Mouse (Mus musculus) midbrain, embryonic 12.5 days (tissue): ENCODE results near the gene Cox16. TPM values are rescaled to one million over a fixed set of nuclear protein-coding genes. Genes with fewer than 3 reads are reported as not detected.
"Not testable (repeated sequence)": the region's sequence is repeated elsewhere in the genome, so short reads cannot be mapped to it uniquely, and the experiment has no call there.

Experiments
- ATAC-seq: fragments of 200-750 bp; cut with Nextera tagmentation; 2 replicates; pipeline ENCODE4 v1.8.0; 2017; ENCODE audit warnings: low read depth, moderate TSS enrichment, moderate library complexity; ENCODE audit not compliant: low FRiP score
- H3K27ac ChIP-seq: fragments of 300-500 bp; sonication (generic); replicated peaks from 2 replicates; pipeline ENCODE4 v1.5.1; 2016; ENCODE audit warnings: mild to moderate bottlenecking
- H3K27me3 ChIP-seq: fragments of 300-500 bp; sonication (generic); 2 replicates; pipeline ENCODE4 v1.6.1; 2016; ENCODE audit warnings: mild to moderate bottlenecking
- H3K36me3 ChIP-seq: fragments of 300-500 bp; sonication (generic); 2 replicates; pipeline ENCODE4 v1.6.1; 2016
- H3K4me1 ChIP-seq: fragments of 300-500 bp; sonication (generic); 2 replicates; pipeline ENCODE4 v1.6.1; 2016
- H3K4me2 ChIP-seq: fragments of 300-500 bp; sonication (generic); replicated peaks from 2 replicates; pipeline ENCODE4 v1.6.1; 2016; ENCODE audit warnings: mild to moderate bottlenecking, moderate library complexity
- H3K4me3 ChIP-seq: fragments of 300-500 bp; sonication (generic); 2 replicates; pipeline ENCODE4 v1.5.1; 2016; ENCODE audit warnings: mild to moderate bottlenecking
- H3K9ac ChIP-seq: fragments of 300-500 bp; sonication (generic); replicated peaks from 2 replicates; pipeline ENCODE4 v1.6.1; 2016; ENCODE audit warnings: mild to moderate bottlenecking, moderate library complexity
- H3K9me3 ChIP-seq: fragments of 300-500 bp; sonication (generic); 2 replicates; pipeline ENCODE4 v1.6.1; 2016; ENCODE audit warnings: mild to moderate bottlenecking
- WGBS: fragments of 180-500 bp; shearing (Covaris S2); methylation state at CpG from one replicate; pipeline ENCODE4 v1.1.7; 2016; 5-methylcytosine and 5-hydroxymethylcytosine counted together
- polyA plus RNA-seq: library from polyadenylated mRNA; unstranded; fragments of >200 nt; fragmentation: Nextera tagmentation; extraction: Ambion mirVana; gene quantifications from 2 replicates; pipeline ENCODE4 v1.2.1, GENCODE M21; 2016

Cox16 gene
- polyA plus RNA-seq, 1 experiment from 2014 or later, result 133 TPM

DNA sequence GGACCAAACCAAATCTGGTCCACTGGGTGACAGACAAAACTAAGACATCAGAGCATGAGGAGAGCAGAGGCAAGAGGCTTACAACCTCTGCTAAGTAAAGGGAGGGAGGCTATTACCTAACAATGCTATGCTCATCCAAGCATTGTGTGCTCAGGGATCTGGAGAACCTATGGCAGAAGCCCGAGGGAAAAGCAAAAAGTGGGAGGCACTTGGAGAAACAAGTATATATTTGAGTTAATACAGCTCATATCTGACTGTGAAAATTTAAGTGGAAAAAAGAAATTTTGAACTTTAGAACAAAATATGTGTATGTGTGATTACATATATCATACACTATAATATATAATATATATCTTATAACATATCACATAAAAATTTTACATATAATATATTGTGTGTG, 63.1 kb downstream of the Cox16 start, which contains the start of gene Adam4:
Adam4 (minus strand) TSS at position 101 of the 400 bp plus-strand sequence.
- no peak within 1 kb of the TSS for H3K4me3 ChIP-seq
- no peaks in the 10 kb centered on the region for H3K4me1 ChIP-seq
- H3K27ac ChIP-seq, result no peak within 1 kb of the TSS
- H3K9me3 ChIP-seq, result peaks cover 20% of the 10 kb centered on the region; the same call in 1 of the 2 replicates
- WGBS, result 96% methylated on average over 1 of the region's 1 CpGs
- no peaks in the 10 kb centered on the region; the same call in 1 of the 2 replicates for H3K36me3 ChIP-seq
- no peaks in the 10 kb centered on the region for H3K27me3 ChIP-seq
- no peak within 1 kb of the TSS for H3K4me2 ChIP-seq
- no peak within 1 kb of the TSS for H3K9ac ChIP-seq
- ATAC-seq, result no peak

DNA sequence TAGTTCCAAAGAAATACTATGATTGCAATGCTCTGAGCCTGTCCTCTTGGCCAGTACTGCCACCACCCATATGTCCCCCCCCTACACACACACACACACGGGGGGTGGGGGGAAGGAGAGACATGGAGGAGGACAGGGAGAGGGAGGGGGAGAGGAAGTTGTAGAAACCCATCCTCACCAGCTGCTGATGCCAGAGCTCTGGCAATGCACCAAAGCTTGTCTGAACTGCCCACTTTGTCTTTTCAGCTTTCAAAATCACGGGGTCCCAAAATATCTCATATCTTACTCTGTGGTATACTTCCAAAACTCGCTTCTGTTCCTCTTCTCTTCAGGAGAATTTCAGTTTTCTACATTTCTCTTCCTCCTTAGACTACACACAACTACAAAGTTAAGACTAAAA, 71.7 kb downstream of the Cox16 start:
- Histone ChIP-seq H3K4me2 (no peak overlapping the region), H3K27ac (no peak overlapping the region), H3K36me3 (no peaks in the 10 kb centered on the region), H3K4me3 (no peak overlapping the region), H3K4me1 (no peaks in the 10 kb centered on the region), H3K9me3 (no peaks in the 10 kb centered on the region), H3K9ac (no peak overlapping the region), H3K27me3 (no peaks in the 10 kb centered on the region)
- WGBS, result 80% methylated on average over 3 of the region's 3 CpGs
- no peak for ATAC-seq

DNA sequence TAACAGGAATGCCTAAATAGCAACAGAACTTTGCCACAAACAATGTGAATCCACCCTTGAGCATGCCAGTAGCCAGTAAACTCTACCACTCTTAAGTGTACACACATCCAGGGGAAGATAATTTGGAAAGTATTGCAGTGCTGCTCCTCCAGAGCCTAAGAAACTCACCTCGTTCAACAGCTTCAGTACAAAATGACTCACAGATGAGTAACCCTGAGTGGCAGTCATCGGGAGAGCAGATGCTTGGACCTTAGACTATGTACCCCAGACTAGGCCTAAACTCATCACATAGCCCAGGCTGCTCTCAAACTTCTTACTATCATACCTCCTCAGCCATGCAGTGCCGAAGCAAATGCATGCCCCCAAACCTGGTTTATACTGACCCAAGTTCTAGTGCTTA, 76.0 kb downstream of the Cox16 start:
- no peaks in the 10 kb centered on the region for H3K9me3 ChIP-seq
- H3K27me3 ChIP-seq, result no peaks in the 10 kb centered on the region
- H3K4me1 ChIP-seq, result no peaks in the 10 kb centered on the region
- H3K36me3 ChIP-seq, result no peaks in the 10 kb centered on the region
- no peak for ATAC-seq
- H3K4me3 ChIP-seq, result no peak overlapping the region
- H3K9ac ChIP-seq, result no peak overlapping the region
- no peak overlapping the region for H3K4me2 ChIP-seq
- 91% methylated on average over 3 of the region's 3 CpGs for WGBS
- H3K27ac ChIP-seq, result no peak overlapping the region

DNA sequence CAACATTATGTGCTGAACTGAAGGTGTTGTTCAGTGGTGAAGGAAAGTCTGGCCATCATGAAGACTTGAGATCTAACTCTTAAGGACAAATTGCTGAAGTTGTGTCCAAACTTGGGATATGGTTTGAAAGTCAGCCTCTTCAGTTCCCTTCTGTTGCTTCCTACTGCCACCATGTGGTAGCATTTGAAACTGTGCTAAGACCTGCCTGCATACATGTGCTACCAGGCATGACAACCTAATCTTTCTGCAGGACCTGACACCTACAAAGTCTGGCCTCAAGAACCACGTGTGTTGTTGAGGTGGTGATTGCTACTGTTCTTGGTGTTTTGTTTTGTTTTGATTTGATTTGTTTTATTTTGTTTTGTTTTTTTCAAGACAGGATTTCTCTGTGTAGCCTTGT, 82.7 kb downstream of the Cox16 start:
- Histone ChIP-seq H3K9me3 (no peaks in the 10 kb centered on the region), H3K36me3 (no peaks in the 10 kb centered on the region), H3K4me3 (no peak overlapping the region), H3K9ac (no peak overlapping the region), H3K27me3 (no peaks in the 10 kb centered on the region), H3K4me2 (no peak overlapping the region), H3K4me1 (no peaks in the 10 kb centered on the region), H3K27ac (no peak overlapping the region)
- WGBS, result 9% methylated on average over 1 of the region's 1 CpGs
- no peak; the same call in 1 of the 2 replicates for ATAC-seq

DNA sequence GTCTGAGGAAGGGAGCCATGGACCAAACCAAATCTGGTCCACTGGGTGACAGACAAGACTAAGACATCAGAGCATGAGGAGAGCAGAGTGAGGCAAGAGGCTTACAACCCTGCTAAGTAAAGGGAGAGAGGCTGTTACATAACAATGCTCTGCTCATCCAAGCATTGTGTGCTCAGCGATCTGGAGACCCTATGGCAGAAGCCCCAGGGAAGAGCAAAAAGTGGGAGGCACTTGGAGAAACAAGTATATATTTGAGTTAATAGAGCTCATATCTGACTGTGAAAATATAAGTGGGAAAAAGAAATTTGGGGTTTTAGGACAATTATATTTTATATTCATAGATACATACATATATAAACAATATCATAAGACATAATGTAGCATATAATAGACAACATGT, 105.6 kb downstream of the Cox16 start, which contains the start of gene Gm4787:
Gm4787 (minus strand) TSS at position 101 of the 400 bp plus-strand sequence.
- H3K4me3 ChIP-seq, result not testable (repeated sequence)

DNA sequence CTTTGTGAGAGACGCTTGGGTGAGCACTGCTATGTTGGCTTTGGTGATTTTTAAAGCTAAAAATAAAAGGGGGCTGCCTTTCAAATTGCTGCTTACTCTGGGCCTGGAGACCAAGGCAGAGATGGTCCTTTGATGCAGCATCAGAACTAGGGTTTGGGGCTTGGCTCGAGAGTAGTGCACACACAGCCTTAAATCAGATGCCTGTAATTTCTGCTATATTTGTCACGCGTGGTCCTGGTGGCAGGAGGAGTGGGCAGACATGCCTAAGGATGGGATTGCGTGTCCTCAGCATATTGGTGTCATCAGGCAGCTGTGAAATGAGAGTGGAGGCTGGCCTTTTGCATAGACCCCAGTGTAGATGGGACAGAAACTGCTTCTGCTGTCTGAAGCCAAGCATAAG, 151.1 kb downstream of the Cox16 start:
- no peak overlapping the region for H3K27ac ChIP-seq
- no peak overlapping the region for H3K9ac ChIP-seq
- peaks cover 27% of the 10 kb centered on the region for H3K27me3 ChIP-seq
- no peak for ATAC-seq
- peaks cover 20% of the 10 kb centered on the region for H3K4me1 ChIP-seq
- WGBS, result 68% methylated on average over 5 of the region's 5 CpGs
- no peaks in the 10 kb centered on the region for H3K36me3 ChIP-seq
- no peaks in the 10 kb centered on the region for H3K9me3 ChIP-seq
- peak overlapping the region; percentile 98 for H3K4me2 ChIP-seq
- 0 out of 2 replicates have a peak overlapping the region, but pooled peaks have one; percentile 65 for H3K4me3 ChIP-seq

More for the DNA sequence above, 105.6 kb downstream of the Cox16 start, which contains the start of gene Gm4787:
- not testable (repeated sequence) for H3K27me3 ChIP-seq, ATAC-seq, H3K4me2 ChIP-seq, H3K27ac ChIP-seq, H3K9me3 ChIP-seq, H3K9ac ChIP-seq, H3K36me3 ChIP-seq, H3K4me1 ChIP-seq
- 68% methylated on average over 1 of the region's 1 CpGs for WGBS

DNA sequence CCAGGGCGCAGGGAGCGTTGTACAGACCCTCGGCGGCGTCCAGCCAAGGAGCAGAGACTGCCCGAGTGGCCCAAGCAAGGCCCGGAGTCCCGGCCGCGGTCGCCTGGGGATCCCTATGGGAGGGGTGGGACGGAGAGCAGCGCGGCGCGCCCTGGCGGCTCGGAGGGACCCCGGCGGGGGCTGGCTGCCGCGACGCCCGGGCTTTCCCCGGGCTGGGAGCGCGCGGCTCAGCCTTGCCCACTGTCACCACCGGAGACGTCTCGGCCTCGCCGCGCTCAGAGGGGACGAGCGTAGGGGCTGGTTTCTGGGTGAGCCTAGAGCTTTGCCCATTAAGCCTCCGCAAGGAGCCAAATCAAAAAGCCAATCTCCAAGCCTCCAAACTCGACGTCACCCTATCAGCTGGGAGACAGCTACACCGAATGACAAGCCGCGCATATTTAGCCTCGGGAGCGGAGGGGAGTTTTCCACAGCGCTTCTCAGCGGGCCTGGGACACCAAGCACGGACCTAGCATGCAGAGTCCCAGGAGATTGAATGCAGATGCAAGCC, 152.0 kb downstream of the Cox16 start, which contains the start of gene Slc8a3:
Slc8a3 (minus strand) TSS at position 306 of the 547 bp plus-strand sequence.
- H3K4me1 ChIP-seq, result peaks cover 20% of the 10 kb centered on the region
- no peaks in the 10 kb centered on the region for H3K9me3 ChIP-seq
- H3K4me3 ChIP-seq, result peak within 1 kb of the TSS; percentile 65
- no peaks in the 10 kb centered on the region for H3K36me3 ChIP-seq
- H3K9ac ChIP-seq, result peak within 1 kb of the TSS; percentile 77
- peak within 1 kb of the TSS; percentile 69 for H3K27ac ChIP-seq
- ATAC-seq, result peak; percentile 69
- H3K27me3 ChIP-seq, result peaks cover 27% of the 10 kb centered on the region
- peak within 1 kb of the TSS; percentile 98 for H3K4me2 ChIP-seq
- under 1% methylated on average over 45 of the region's 47 CpGs for WGBS

DNA sequence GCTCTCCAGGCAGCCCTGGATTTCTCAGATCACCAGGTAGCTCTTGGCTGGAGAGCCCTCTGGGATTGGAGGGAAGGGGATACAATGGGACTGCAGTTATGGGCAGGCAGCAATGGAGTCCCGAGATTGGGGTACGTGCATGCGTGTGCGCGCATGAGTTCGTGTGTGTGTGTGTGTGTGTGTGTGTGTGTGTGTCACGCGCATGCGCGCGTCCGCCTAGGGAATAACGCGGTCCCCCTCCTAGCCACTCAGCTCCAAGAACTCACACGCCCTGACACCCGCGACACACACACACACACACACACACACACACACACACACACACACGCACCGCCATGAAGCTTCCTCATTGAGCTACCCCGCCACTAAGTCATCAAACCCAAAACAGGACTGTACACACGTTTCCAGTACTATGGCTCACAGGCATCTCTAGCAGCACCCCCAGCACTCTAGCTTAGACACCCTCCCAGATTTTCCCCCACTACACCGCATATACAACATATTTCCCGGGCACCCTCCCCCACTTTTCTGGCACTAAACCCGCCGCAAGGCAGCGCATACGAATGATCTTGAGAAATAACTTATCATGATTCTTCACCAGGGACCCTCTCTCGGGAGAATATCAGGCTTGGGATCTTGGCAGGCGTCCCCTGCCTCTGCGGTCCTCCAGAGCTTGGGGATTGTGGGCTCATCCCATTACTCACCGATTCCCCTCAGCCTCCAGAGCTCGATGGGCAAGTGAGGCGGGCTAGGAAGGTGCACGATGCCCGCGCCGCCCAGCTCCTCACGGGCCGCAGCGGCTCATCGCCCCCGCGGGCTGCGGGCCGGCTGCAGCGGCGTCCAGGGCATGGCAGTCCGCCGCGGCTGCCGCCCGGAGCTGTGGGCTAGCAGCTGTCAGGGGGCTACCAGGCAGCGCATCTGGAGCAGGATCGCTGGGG, 152.7 kb downstream of the Cox16 start:
- peak overlapping the region; percentile 98 for H3K4me2 ChIP-seq
- ATAC-seq, result peak; percentile 79
- WGBS, result under 1% methylated on average over 37 of the region's 54 CpGs

DNA sequence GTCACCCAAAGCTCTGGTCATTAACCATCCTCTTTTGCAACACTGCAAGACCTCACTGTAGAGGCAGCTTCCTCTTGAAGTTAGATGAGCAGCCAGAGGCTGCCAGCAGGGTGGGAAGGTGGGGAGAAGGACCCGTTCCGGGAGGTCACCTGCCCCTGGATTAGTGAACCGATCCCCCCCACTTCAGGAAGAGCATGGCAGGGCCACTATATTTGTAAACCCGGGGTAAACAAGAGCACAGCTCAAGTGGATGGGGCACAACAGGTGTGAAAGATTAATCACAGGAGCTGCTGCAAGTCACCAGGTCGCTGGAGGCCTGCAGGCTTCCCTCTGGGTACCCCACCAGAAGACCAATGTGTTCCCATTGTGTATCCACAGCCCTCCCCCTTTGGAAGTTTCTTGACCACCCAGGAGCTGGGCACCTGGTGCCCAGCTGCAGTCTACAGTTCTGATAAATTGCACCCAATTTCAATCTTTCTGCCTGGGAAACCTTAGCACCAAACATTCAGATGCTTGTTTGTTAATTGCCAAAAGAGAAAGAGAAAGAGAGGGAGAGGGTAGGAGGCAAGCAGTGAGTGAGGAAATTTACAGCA, 153.8 kb downstream of the Cox16 start:
- no peak overlapping the region for H3K9ac ChIP-seq
- no peaks in the 10 kb centered on the region for H3K36me3 ChIP-seq
- H3K27me3 ChIP-seq, result peaks cover 27% of the 10 kb centered on the region
- ATAC-seq, result no peak
- H3K4me1 ChIP-seq, result peaks cover 20% of the 10 kb centered on the region
- peak overlapping the region; percentile 10; the same call in 1 of the 2 replicates for H3K27ac ChIP-seq
- H3K9me3 ChIP-seq, result no peaks in the 10 kb centered on the region
- peak overlapping the region; percentile 98 for H3K4me2 ChIP-seq
- H3K4me3 ChIP-seq, result no peak overlapping the region; the same call in 1 of the 2 replicates
- WGBS, result 19% methylated on average over 5 of the region's 5 CpGs

More for the DNA sequence above, 152.7 kb downstream of the Cox16 start:
- H3K36me3 ChIP-seq, result no peaks in the 10 kb centered on the region
- H3K27ac ChIP-seq, result peak overlapping the region; percentile 69
- peak overlapping the region; percentile 65 for H3K4me3 ChIP-seq
- H3K9me3 ChIP-seq, result no peaks in the 10 kb centered on the region
- H3K9ac ChIP-seq, result peak overlapping the region; percentile 77
- peaks cover 27% of the 10 kb centered on the region for H3K27me3 ChIP-seq
- H3K4me1 ChIP-seq, result peaks cover 20% of the 10 kb centered on the region

DNA sequence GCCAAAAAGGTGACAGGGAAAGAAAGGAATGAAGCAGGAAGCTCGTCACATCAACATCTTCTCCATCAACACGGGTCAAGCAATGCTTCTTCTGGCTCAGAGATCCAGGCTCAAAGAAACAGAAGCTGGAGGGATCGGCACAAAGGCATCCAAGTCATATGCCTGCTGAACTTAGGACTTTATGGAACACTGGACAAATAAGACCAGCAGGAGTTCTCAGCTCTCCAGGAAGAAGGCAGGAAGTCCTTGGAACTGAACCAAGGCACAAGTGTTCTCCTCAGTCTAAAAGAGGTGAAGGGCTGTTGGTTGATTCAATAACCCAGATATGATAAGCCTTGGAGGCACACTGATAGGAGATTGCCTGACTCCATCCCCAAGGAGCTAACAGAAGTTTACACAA, 159.9 kb downstream of the Cox16 start:
- no peak overlapping the region for H3K9ac ChIP-seq
- H3K9me3 ChIP-seq, result no peaks in the 10 kb centered on the region
- 91% methylated on average over 3 of the region's 3 CpGs for WGBS
- peaks cover 7% of the 10 kb centered on the region for H3K4me1 ChIP-seq
- H3K4me2 ChIP-seq, result no peak overlapping the region
- no peak for ATAC-seq
- H3K36me3 ChIP-seq, result no peaks in the 10 kb centered on the region
- no peak overlapping the region for H3K4me3 ChIP-seq
- no peaks in the 10 kb centered on the region for H3K27me3 ChIP-seq
- H3K27ac ChIP-seq, result no peak overlapping the region

DNA sequence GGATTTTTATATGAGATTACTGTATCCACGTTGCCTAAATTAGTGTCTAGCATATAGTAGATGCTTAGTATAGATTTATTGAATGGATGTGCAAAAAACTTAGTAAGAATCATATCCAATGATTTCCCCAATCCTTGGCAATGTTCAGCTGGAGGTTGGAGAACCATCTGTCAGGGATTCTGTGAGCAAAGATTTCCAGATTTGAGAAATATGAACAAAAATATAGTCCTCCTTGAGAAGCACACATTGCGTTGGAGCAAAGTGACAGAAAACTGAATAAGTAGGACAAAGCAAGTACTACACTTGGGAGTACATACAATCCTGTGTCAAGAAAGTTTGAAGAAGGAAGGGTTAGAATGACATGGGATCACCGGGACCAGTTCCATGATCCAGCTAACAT, 160.8 kb downstream of the Cox16 start:
- WGBS, result 94% methylated on average over 3 of the region's 3 CpGs
- Histone ChIP-seq H3K4me1 (peaks cover 7% of the 10 kb centered on the region), H3K4me3 (no peak overlapping the region), H3K4me2 (no peak overlapping the region), H3K27me3 (no peaks in the 10 kb centered on the region), H3K9ac (no peak overlapping the region), H3K27ac (no peak overlapping the region), H3K9me3 (no peaks in the 10 kb centered on the region), H3K36me3 (no peaks in the 10 kb centered on the region)
- no peak for ATAC-seq

DNA sequence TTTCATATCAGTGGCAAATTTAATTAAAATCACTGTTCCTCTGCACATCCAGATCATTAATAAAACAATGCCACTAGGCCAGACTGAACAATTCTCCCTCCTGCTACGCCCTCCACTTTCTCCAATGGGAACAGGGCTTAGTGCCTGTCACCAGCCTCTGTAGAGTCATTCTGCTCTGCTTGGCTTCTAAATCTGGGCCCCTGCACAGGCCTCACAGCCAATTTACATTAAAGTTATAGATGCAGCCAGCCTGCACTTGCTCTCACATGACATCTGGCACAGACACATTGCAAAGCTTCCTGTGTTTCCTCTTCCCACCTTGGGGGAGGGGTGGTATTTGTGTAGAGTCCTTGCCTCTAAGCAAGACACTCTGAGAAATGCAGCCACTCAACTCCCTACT, 163.9 kb downstream of the Cox16 start:
- Histone ChIP-seq H3K9ac (no peak overlapping the region), H3K4me1 (peaks cover 13% of the 10 kb centered on the region), H3K4me2 (no peak overlapping the region), H3K27me3 (no peaks in the 10 kb centered on the region), H3K36me3 (no peaks in the 10 kb centered on the region), H3K9me3 (no peaks in the 10 kb centered on the region), H3K27ac (peak overlapping the region; percentile 25; the same call in 1 of the 2 replicates), H3K4me3 (no peak overlapping the region)
- WGBS, result 60% methylated on average over 1 of the region's 1 CpGs
- ATAC-seq, result no peak
